Mouse (Mus musculus) MEL (cell line): ENCODE results near the gene Wdr90. TPM values are rescaled to one million over a fixed set of nuclear protein-coding genes. Genes with fewer than 3 reads are reported as not detected.

Experiments
- DNase-seq: peaks from one replicate; pipeline ENCODE4 v3.0.0; 2011; ENCODE audit warnings: low read depth, low spot score
- H3K27ac ChIP-seq: 2 replicates; pipeline ENCODE4 v1.5.1; 2012; ENCODE audit warnings: low read depth, mild to moderate bottlenecking, control low read depth, low read length, moderate library complexity; ENCODE audit not compliant: control insufficient read depth
- H3K27me3 ChIP-seq, 2 experiments: fragments of 150-350 bp in 1 of 2; sonication (generic) in 1 of 2; 2 replicates each; pipeline ENCODE4 v1.6.1; 2012; ENCODE audit warnings: low read length in 2 of 2, mild to moderate bottlenecking in 2 of 2, improper control_type of control experiment in 1 of 2, moderate library complexity in 1 of 2; ENCODE audit not compliant: insufficient read depth in 2 of 2, control insufficient read depth in 1 of 2
- H3K36me3 ChIP-seq, 2 experiments: 2 replicates each; pipeline ENCODE4 v1.6.1; 2012 to 2014; ENCODE audit warnings: low read length in 2 of 2, improper control_type of control experiment in 1 of 2, inconsistent platforms in 1 of 2, mild to moderate bottlenecking in 1 of 2; ENCODE audit not compliant: insufficient read depth in 2 of 2, control insufficient read depth in 1 of 2
- H3K4me1 ChIP-seq, 2 experiments: fragments of 150-350 bp in 1 of 2; sonication (generic) in 1 of 2; 2 replicates each; pipeline ENCODE4 v1.6.1; 2012; ENCODE audit warnings: low read length in 2 of 2, improper control_type of control experiment in 1 of 2, mild to moderate bottlenecking in 1 of 2; ENCODE audit not compliant: insufficient read depth in 2 of 2, control insufficient read depth in 1 of 2
- H3K4me3 ChIP-seq, 2 experiments: fragments of 150-350 bp in 1 of 2; sonication (generic) in 1 of 2; 2 replicates each; pipeline ENCODE4 v1.5.1; 2012; ENCODE audit warnings: low read depth in 2 of 2, low read length in 2 of 2, mild to moderate bottlenecking in 2 of 2, moderate library complexity in 2 of 2, control low read depth in 1 of 2, improper control_type of control experiment in 1 of 2; ENCODE audit not compliant: control insufficient read depth in 1 of 2, insufficient read depth in 1 of 2
- H3K79me2 ChIP-seq: 2 replicates; pipeline ENCODE4 v1.6.1; 2012; ENCODE audit warnings: mild to moderate bottlenecking, low read length, moderate library complexity; ENCODE audit not compliant: control insufficient read depth, poor library complexity, insufficient read depth
- H3K9ac ChIP-seq: 2 replicates; pipeline ENCODE4 v1.6.1; 2012; ENCODE audit warnings: low read depth, mild to moderate bottlenecking, control low read depth, low read length, moderate library complexity; ENCODE audit not compliant: control insufficient read depth, poor library complexity, severe bottlenecking
- H3K9me3 ChIP-seq: fragments of 150-350 bp; sonication (generic); replicated peaks from 2 replicates; pipeline ENCODE4 v1.6.1; 2012; ENCODE audit warnings: mild to moderate bottlenecking, low read length, improper control_type of control experiment, moderate library complexity; ENCODE audit not compliant: insufficient read depth
- BHLHE40 ChIP-seq: IDR thresholded peaks from 2 replicates; pipeline ENCODE4 v1.6.1; 2012; ENCODE audit warnings: low read depth, mild to moderate bottlenecking, inconsistent platforms, low read length, improper control_type of control experiment, borderline replicate concordance
- CTCF ChIP-seq, 3 experiments: IDR thresholded peaks in 2 of 3; conservative IDR thresholded peaks in 1 of 3; 2 replicates each; pipeline ENCODE4 v1.5.1; 2011 to 2012; ENCODE audit warnings: low read length in 3 of 3, low read depth in 2 of 3, mild to moderate bottlenecking in 2 of 3, improper control_type of control experiment in 1 of 3, inconsistent platforms in 1 of 3, mixed read lengths in 1 of 3, moderate library complexity in 1 of 3; ENCODE audit not compliant: control insufficient read depth in 1 of 3, insufficient read depth in 1 of 3, poor library complexity in 1 of 3, severe bottlenecking in 1 of 3
- EP300 ChIP-seq, 2 experiments: IDR thresholded peaks; 2 replicates each; pipeline ENCODE4 v1.6.1; 2011; ENCODE audit warnings: improper control_type of control experiment in 2 of 2, low read length in 2 of 2, low read depth in 1 of 2, mild to moderate bottlenecking in 1 of 2
- ETS1 ChIP-seq: IDR thresholded peaks from 2 replicates; pipeline ENCODE4 v1.6.1; 2012; ENCODE audit warnings: low read depth, mild to moderate bottlenecking, inconsistent platforms, low read length, improper control_type of control experiment, moderate library complexity
- GABPA ChIP-seq: IDR thresholded peaks from 2 replicates; pipeline ENCODE4 v1.6.1; 2012; ENCODE audit warnings: low read depth, mild to moderate bottlenecking, inconsistent platforms, low read length, improper control_type of control experiment, moderate library complexity
- GATA1 ChIP-seq: IDR thresholded peaks from 2 replicates; pipeline ENCODE4 v1.6.1; 2011; ENCODE audit warnings: low read depth, low read length, improper control_type of control experiment
- KAT2A ChIP-seq: conservative IDR thresholded peaks from 2 replicates; pipeline ENCODE4 v1.6.1; 2012; ENCODE audit warnings: low read depth, low read length, improper control_type of control experiment, inconsistent platforms
- MAFK ChIP-seq: IDR thresholded peaks from 2 replicates; pipeline ENCODE4 v1.6.1; 2011; ENCODE audit warnings: low read depth, mild to moderate bottlenecking, low read length, improper control_type of control experiment, borderline replicate concordance
- MAZ ChIP-seq: IDR thresholded peaks from 2 replicates; pipeline ENCODE4 v1.6.1; 2012; ENCODE audit warnings: low read depth, mild to moderate bottlenecking, inconsistent platforms, low read length, improper control_type of control experiment
- MYB ChIP-seq: IDR thresholded peaks from 2 replicates; pipeline ENCODE4 v1.6.1; 2011; ENCODE audit warnings: mild to moderate bottlenecking, low read depth, low read length, improper control_type of control experiment
- MYC ChIP-seq: IDR thresholded peaks from 2 replicates; pipeline ENCODE4 v1.6.1; 2011; ENCODE audit warnings: low read depth, mild to moderate bottlenecking, low read length, improper control_type of control experiment, moderate library complexity
- NELFE ChIP-seq: IDR thresholded peaks from 2 replicates; pipeline ENCODE4 v1.6.1; 2011; ENCODE audit warnings: low read depth, low read length, improper control_type of control experiment
- NRF1 ChIP-seq: IDR thresholded peaks from 2 replicates; pipeline ENCODE4 v1.6.1; 2014; ENCODE audit warnings: low read depth, mild to moderate bottlenecking, inconsistent platforms, low read length, improper control_type of control experiment, moderate library complexity; ENCODE audit not compliant: poor library complexity, insufficient read depth, severe bottlenecking
- POLR2AphosphoS2 ChIP-seq: IDR thresholded peaks from 2 replicates; pipeline ENCODE4 v1.6.1; 2011; ENCODE audit warnings: low read length, improper control_type of control experiment
- RAD21 ChIP-seq: IDR thresholded peaks from 2 replicates; pipeline ENCODE4 v1.6.1; 2011; ENCODE audit warnings: mild to moderate bottlenecking, low read depth, low read length, improper control_type of control experiment
- SMC3 ChIP-seq: IDR thresholded peaks from 2 replicates; pipeline ENCODE4 v1.6.1; 2011; ENCODE audit warnings: low read depth, low read length, improper control_type of control experiment
- TBP ChIP-seq: IDR thresholded peaks from 2 replicates; pipeline ENCODE4 v1.8.0; 2011; ENCODE audit warnings: low read depth, low read length, improper control_type of control experiment
- TCF12 ChIP-seq: IDR thresholded peaks from 2 replicates; pipeline ENCODE4 v1.6.1; 2014; ENCODE audit warnings: low read depth, mild to moderate bottlenecking, inconsistent platforms, low read length, improper control_type of control experiment, moderate library complexity
- ZNF384 ChIP-seq: IDR thresholded peaks from 2 replicates; pipeline ENCODE4 v1.6.1; 2012; ENCODE audit warnings: low read depth, mild to moderate bottlenecking, inconsistent platforms, low read length, improper control_type of control experiment
- polyA plus RNA-seq, 2 experiments: library from polyadenylated mRNA; stranded (reverse) in 1 of 2; unstranded in 1 of 2; fragments of >175 nt in 1 of 2; fragments of >200 nt in 1 of 2; gene quantifications; 2 replicates each; pipeline versions ENCODE4 v1.2.1 to v1.2.4; 2012; ENCODE audit warnings: low replicate concordance in 2 of 2, low read depth in 1 of 2; ENCODE audit not compliant: insufficient read length in 2 of 2, insufficient read depth in 1 of 2, missing spikeins in 1 of 2
- total RNA-seq: library from RNA; depleted of rRNA; stranded (reverse); fragments of 300-350 nt; gene quantifications from 2 replicates; pipeline ENCODE4 v1.2.3, GENCODE M21; 2012

Wdr90 gene
- total and polyA plus RNA-seq, 3 experiments, result 23.7 to 44.5 TPM; not detected in 1

- no peak overlapping the region for H3K4me3 ChIP-seq
- H3K36me3 ChIP-seq, result peaks cover 0 to 7% of the 10 kb centered on the region in 2 experiments; a peak in 2 of 4 replicates
- peaks cover 2 to 19% of the 10 kb centered on the region in 2 experiments; a peak in 3 of 4 replicates for H3K4me1 ChIP-seq
- no peaks in the 10 kb centered on the region for H3K9me3 ChIP-seq
- no peaks in the 10 kb centered on the region for H3K27me3 ChIP-seq
- no peak for DNase-seq
- H3K9ac ChIP-seq, result no peak overlapping the region
- H3K27ac ChIP-seq, result no peak overlapping the region
- peaks cover 6% of the 10 kb centered on the region; the same call in 1 of the 2 replicates for H3K79me2 ChIP-seq
- TF ChIP-seq MYB (no peak), TBP (no peak), KAT2A (no peak), BHLHE40 (no peak), EP300 (IDR thresholded peaks at IDR 0.05; ENCODE audit: low read depth in 1 of 2, low read length in 2 of 2) (no peak), ETS1 (no peak), MAFK (no peak), GABPA (no peak), RAD21 (no peak), ZNF384 (no peak), CTCF (IDR thresholded peaks at IDR 0.05 in 2 of 3, conservative IDR thresholded peaks at IDR 0.05 in 1 of 3; ENCODE audit: control insufficient read depth in 1 of 3, insufficient read depth in 1 of 3, low read depth in 2 of 3, low read length in 3 of 3, poor library complexity in 1 of 3, severe bottlenecking in 1 of 3) (no peak), MYC (no peak), TCF12 (no peak), GATA1 (no peak), NELFE (no peak), SMC3 (no peak), MAZ (no peak), POLR2AphosphoS2 (no peak), NRF1 (no peak)
These were observed 17.4 kb upstream of the Wdr90 start for GRCm38 (mm10) chr17:25878611-25879180.
